Mouse (Mus musculus): ENCODE results near the gene Gm20834. TPM values are rescaled to one million over a fixed set of nuclear protein-coding genes. Genes with fewer than 3 reads are reported as not detected.
"Not testable (repeated sequence)": the region's sequence is repeated elsewhere in the genome, so short reads cannot be mapped to it uniquely, and the experiment has no call there.

Gm20834 gene
- not detected in 2 replicates for polyA plus RNA-seq (2012)

- not testable (repeated sequence) for H3K4me1 ChIP-seq (ENCODE audit: control insufficient read depth); H3K4me3 ChIP-seq (replicated peaks); H3K36me3 ChIP-seq (ENCODE audit: control insufficient read depth); H3K9me3 ChIP-seq (ENCODE audit: control insufficient read depth, low read length); H3K27me3 ChIP-seq (ENCODE audit: control insufficient read depth)
These were observed at the start of gene Gm20834 for GRCm38 (mm10) chrY:10324489-10324888. Gene Gm20834, minus strand, starts transcription at chrY:10324589.

Other genes starting within 250 kb of the Gm20834 start
- gene Gm21310, start 177.4 kb downstream of the Gm20834 start, polyA plus RNA-seq (2012): not detected in 2 replicates
- not detected in 2 replicates for gene Gm28510, start 88.1 kb upstream of the Gm20834 start, polyA plus RNA-seq (2012)
- not detected in 2 replicates for gene Gm20737, start 211.5 kb upstream of the Gm20834 start, polyA plus RNA-seq (2012)
- gene Gm21775, start 228.9 kb upstream of the Gm20834 start, polyA plus RNA-seq (2012): not detected in 2 replicates

Data from erythroblast, embryonic 14.5 days (primary cell).